Mouse (Mus musculus) heart, postnatal 0 days (tissue): ENCODE measurements around the gene Bloc1s6.

Experiments
- CTCF ChIP-seq: IDR thresholded peaks from 2 replicates; pipeline ENCODE4 v1.5.1; 2016; ENCODE audit warnings: antibody characterized with exemption, control low read depth, low read depth
- EP300 ChIP-seq: IDR thresholded peaks from 2 replicates; pipeline ENCODE4 v1.6.1; 2016; ENCODE audit warnings: antibody characterized with exemption, low read depth

GRCm38 (mm10) chr2:122704572-122704971 is 33.7 kb upstream of the Bloc1s6 start:
- no peak for TF ChIP-seq CTCF
- TF ChIP-seq EP300, result no peak
